Comparison of ENCODE assay signal across 15 mouse cellular contexts in genomic region chr19:25310989-25311388, GRCm38 (mm10).
"Had no signal": no experiment of that assay in that cellular context is flagged by ENCODE, and none has a peak within 500 bp of the region (broad histone marks: within the 10 kb centered on the region; RNA-seq: fewer than 3 reads in every experiment).

No protein-coding gene starts in this region.

- H3K27ac ChIP-seq: layer of hippocampus, adult 2 months; limb, embryonic 15.5 days; neural tube, embryonic 15.5 days; stomach, postnatal 0 days had no signal

- H3K4me3 ChIP-seq: layer of hippocampus, adult 2 months; limb, embryonic 15.5 days; midbrain, embryonic 10.5 days; myocyte; neural tube, embryonic 15.5 days had no signal

- H3K4me2 ChIP-seq: limb, embryonic 15.5 days; lung, embryonic 14.5 days; neural tube, embryonic 15.5 days had no signal

- H3K9ac ChIP-seq: limb, embryonic 15.5 days; lung, embryonic 14.5 days; neural tube, embryonic 15.5 days had no signal

- H3K27me3 ChIP-seq: neural tube, embryonic 15.5 days had no signal

- H3K36me3 ChIP-seq: limb, embryonic 15.5 days; midbrain, embryonic 10.5 days; neural tube, embryonic 15.5 days had no signal

- DNase-seq: kidney, adult 11 months; kidney, adult 9 months; kidney, postnatal 36 days; lung, embryonic 14.5 days; lung, postnatal 10 days; lung, postnatal 4 days; midbrain, embryonic 14.5 days; right cerebral cortex, adult 18-20 months; right cerebral cortex, postnatal 25 days had no signal

- H3K9me3 ChIP-seq: limb, embryonic 15.5 days; midbrain, embryonic 10.5 days; neural tube, embryonic 15.5 days had no signal
